Mouse (Mus musculus) heart, postnatal 4 days (tissue): Measurements from ENCODE around the gene Lrriq4. TPM values are rescaled to one million over a fixed set of nuclear protein-coding genes. Genes with fewer than 3 reads are reported as not detected.

ENCODE experiments used
- DNase-seq: peaks from one replicate; pipeline ENCODE4 v3.0.0; 2021
- total RNA-seq, 2 experiments: library from RNA; stranded (reverse); gene quantifications; 2 replicates each; pipeline ENCODE4 v1.2.3; 2021

Lrriq4 gene
- total RNA-seq = not detected

DNA sequence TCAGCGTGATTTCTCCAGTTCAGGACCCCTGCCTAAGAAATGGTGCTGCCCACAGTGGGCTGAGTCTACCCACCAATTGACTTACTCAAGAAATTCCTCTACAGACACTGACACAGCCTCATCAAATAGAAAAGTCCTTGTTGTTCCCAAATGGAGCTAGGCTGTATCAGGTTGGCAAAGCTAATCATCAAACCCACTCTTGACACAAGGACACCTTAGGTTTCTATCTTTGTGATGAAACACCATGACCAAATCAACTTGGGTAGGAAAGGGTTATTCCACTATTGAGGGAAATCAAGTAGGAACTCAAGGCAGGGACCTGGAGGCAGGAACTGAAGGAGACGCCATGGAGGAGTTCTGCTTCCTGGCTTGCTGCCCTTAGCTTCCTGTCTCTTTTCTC is at the start of gene Lrriq4:
Lrriq4 (plus strand) TSS at position 301 of the 400 bp plus-strand sequence.
- no peak for DNase-seq

DNA sequence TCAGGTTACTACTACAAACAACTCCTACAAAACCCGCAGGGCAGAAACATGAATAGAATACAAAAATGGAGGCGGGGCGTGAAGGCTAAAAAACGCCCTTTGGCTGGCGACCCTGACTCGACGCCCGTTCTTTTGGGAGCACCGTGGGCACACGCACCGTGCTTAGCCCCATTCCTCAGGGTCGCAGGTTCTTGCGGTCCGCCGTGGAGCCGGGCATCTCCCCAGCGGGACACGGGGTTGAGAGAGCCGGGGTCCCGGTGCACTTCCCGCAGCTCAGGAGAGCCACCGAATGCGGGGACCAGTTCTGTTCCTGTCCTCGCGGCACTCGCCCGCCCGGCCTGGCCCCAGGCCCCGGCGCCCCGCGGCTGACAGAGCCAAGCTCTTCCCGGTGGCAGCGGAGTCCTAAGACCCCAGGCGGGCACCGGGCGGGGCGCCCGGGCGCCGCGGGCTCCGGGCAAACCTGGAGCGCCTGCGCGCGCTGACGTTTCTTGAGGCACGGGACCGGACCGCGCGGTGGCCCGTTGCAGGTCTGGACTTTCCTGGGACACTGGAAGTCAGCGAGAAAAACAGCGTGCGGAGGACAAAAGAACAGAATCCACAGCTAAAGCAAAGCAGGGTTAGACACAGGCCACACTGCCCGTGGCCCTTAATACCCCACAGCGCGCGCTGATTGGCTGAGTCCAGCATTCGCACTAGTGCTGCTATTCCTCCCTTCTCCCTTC is 49.0 kb upstream of the Lrriq4 start:
- DNase-seq = peak; percentile 43

DNA sequence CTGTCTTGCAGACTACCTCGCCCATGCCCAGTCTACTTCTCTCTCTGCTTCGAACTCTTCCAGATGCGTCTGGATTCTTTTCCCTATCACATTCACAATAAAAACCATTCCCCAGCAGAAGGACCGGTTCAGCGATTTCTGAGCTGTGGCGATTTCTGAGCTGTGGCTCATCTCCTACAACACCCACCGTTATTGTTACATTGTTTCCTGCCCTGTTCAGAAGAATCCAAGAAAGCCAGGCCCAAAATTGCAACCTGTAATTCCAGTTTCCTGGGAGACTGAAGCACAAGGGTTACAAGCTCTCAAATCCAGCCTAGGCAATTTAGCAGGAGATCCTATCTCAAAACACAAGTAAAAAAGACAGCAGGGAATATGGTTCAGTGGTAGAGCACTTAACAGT is 47.0 kb upstream of the Lrriq4 start:
- no peak for DNase-seq

DNA sequence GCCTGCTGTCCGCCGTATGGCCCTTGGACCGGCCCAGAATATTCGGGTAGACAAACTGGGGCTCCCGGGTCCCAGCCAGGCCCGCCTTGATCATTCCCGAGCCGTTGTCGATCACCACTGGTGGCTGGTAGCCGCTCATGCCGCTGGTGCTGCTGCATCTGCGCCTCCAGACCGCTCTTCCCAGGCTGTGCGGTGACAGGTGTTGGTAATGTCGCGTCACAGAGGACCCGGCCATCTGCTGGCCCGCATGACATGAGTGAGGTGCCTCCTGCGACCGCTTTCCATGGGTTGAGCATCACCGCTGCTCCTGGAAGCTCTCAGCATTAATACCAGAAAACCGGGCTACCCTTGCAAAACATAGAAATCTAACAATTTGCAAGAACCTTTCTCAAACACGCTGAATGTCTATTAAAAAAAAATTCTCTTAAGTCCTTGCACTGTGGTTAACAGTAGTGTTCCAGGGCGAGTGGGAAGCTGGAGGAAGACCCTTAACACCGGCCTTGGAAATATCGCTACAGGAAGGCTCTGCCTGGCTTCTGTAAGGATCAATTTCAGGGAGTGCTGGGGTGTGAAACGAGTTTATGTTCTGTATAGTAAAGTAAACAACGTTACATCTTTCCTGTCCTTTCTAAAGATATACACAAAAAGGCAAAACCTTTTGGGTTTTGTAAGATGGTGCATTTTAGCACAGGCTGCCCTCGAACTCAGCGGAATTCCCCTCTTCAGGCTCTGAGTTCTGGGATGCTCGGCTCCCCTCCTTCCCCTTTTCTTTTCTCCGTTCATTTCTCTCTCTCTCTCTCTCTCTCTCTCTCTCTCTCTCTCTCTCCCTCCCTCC is 44.4 kb upstream of the Lrriq4 start, which contains the start of gene Actrt3:
Actrt3 (minus strand) TSS at position 229 of the 835 bp plus-strand sequence.
- peak; percentile 31 for DNase-seq

DNA sequence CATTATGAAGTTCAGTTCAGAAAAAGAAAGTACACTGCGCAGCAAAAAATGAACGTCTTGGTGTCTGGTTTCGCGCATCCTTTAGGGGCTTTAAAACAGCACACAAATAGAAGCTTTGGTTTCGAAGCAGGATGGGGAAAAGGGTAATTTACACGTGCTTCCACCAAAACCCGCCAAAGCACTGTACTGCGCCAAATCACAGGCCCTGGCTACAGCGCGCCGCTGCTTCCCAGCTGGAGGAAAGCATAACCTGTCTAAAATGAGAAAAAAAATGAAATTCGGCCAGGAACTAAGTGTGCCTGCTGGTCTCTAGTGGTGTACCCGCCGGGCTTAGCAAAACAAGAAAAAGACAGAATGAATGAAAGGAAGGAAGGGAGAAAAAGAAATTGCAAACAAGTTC is 43.6 kb upstream of the Lrriq4 start:
- DNase-seq = peak; percentile 25

DNA sequence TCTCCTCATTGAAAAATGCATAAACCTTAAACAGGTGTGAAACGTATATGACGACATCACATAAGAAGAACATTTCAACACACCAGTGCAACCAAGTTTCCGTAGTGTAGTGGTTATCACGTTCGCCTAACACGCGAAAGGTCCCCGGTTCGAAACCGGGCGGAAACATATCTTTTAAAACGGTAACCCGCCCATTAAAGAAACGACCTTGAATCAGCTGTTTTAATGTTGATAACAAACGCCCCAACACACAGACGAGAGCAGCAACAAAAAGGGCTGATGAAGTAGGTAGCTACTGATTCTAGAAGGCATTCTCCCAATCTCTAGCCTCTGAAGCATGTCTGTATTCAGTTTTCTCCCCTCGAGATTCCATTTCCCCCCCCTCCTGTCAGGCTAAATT is 43.1 kb upstream of the Lrriq4 start:
- DNase-seq = peak; percentile 87

DNA sequence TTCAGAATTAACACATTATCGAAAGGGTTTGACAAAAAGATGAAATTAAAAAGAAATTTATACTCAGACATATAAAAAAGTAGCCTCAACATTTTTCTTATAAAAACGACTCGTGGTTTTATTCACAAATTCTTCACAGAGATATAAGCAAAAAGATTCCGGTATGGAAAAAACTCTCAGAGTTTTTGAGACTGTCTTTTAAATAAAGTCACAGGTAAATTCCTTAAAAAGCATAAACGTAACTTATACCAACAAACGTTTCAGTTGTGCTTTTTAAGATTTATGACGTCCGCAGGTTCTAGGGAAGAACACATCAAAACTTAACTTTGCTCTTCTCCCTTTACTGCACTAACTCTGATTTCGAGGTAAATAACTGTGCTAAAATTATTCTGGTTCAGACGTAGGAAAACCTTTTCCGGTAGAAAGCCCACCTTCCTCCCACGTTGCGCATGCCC is 42.7 kb upstream of the Lrriq4 start:
- DNase-seq = no peak

DNA sequence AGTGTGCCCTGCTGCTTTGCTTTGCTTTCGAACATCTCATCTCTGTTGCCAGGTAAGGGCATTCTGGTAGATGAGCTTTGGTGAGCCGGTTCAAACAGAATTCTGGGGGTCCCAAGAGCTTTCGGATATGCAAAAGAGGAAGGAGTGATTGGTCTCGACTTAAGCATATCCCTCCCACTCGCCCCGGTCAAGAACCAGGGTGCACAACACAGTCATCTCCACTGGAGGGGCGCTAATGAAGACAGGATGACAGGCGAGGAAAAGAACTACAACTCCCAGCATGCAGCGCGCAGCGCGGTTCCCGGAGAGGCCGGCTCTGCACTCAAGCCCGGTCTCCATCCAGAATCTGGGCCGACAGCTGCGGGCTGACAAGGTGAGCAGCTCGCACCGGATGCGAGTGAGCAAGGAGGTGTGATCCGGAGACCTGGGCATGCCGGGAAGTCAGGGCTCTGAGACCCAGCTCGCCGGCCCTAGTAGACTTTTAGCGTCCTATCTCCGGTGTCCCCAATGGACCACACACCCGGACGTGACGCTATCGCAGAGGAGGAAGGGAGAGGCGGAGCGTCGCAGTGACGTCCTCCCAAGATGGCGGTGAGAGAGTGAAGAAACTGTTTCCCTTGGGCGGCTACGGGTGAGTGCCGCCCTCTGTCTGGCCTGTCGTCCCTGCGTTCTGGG is 42.1 kb upstream of the Lrriq4 start, which contains the start of gene Mynn:
Mynn (plus strand) TSS at position 1 of the 675 bp plus-strand sequence.
- DNase-seq = peak; percentile 96

DNA sequence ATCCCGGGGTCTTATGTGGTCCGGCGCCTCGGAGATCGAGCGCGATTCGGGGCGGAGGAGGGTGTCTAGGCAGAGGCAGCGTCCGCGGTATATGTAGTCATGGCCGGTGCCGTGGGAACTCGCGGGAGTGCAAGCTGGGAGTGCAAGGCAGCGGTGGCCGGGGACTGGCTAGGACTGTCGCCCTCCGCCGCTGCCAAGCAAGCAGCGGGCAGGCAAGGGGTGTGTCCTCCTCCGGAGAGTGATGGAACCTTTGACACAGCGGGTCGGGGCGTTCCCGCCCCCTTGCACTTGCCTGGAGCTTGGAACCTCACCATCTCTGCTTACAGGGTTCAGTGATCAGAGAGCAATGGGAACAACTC is 41.6 kb upstream of the Lrriq4 start:
- peak; percentile 71 for DNase-seq

DNA sequence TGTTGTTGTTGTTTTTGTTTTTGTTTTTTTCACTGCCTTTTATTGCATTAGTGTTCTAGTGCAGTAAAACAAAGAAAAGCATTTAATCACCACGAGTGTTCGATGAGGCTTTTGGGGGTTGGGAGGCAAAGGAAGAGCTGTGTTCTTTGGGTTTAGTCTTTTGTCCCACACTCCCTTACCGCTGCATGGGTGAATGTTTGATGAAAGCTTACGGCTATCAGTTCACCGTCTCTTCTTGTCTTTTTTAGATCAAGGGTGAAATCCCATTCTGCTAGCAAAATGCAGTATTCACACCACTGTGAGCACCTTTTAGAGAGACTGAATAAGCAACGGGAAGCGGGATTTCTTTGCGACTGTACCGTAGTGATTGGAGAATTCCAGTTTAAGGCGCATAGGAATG is 41.1 kb upstream of the Lrriq4 start:
- no peak for DNase-seq

DNA sequence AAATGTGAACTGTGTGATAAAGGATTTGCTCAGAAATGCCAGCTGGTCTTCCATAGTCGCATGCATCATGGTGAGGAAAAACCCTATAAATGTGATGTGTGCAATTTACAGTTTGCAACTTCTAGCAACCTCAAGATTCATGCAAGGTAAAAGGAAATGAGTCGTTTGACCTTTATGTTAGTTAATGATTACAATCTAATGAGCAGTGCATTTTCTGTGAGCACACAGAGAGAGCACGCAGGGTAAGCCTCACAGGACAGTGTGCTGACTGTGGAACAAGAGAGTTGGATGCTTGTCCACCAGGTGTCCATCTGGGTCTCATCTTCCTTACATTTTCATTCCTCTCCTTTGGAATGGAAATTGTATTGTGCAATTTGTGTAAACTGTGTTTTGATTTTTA is 35.3 kb upstream of the Lrriq4 start:
- no peak for DNase-seq

DNA sequence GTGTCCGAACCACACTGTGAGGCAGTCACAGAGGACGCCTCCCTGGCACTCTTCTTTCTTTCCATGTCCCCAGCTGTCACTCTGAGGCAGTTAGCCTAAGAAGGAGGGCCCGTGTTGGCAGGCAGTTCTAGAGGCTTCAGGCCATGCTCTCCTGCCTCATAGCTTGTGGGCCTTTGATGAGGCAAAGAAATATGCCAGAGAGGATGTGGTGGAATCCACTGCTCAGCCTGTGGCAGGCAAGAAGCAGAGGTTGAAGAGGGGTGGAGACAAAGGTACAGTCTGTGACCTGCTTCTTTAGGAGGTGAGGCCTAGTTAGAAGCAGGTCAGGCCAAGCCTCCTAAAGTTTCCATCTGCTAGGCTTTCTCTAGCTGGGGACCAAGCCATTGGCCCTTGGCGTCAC is 33.4 kb upstream of the Lrriq4 start:
- DNase-seq = no peak

DNA sequence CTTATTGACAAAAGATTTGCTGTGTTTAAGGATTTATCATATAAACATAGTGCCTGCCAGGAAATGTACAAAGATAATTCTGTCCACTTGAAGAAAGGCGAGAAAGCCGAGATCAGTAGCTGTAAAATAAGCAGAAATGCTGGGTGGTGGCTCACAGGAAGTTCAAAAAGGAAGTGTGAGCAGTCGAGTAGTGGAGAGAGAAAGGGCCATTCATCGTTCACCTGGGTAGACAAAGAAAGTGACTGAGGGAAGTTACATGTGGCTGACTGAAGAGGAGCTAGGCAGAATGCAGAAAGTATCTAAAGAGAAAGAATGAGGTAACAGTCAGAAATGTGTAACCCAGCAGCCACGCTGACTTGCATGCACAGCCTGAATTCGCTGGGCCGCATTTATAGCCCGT is 24.2 kb upstream of the Lrriq4 start:
- DNase-seq = no peak

DNA sequence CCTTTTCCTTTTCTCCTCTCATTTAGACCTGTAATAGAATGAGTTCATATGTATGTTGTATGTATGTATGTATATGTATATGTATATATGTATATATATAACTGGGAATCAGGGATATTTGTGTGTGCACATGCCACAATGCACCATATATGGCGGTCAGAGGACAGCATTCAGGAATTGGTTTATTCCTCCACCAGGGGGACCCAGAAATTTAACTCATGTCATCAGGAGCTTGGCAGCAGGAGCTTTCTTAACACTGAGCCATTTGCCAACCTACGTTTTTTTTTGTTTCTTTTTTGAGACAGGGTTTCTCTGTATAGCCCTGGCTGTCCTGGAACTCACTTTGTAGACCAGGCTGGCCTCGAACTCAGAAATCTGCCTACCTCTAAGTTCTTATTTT is 10.6 kb upstream of the Lrriq4 start:
- DNase-seq = no peak

DNA sequence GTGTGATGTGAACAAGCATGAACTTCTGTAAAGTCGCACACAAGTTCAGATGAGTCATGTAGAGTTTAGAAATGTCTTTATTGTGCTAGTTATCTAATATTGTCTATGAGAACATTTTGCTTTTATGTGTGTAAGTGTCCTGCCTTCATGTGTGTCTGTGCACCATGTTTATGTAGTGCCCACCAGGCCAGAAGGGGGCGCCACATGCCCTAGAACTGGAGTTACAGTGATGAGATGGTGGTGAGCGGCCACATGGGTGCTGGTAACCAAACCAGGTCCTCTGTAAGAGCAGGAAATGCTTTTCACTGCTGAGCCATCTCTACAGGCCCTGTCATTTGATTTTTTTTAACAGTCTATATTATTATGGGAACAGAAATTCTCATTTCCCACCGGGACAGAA is 8.7 kb upstream of the Lrriq4 start:
- DNase-seq = no peak

DNA sequence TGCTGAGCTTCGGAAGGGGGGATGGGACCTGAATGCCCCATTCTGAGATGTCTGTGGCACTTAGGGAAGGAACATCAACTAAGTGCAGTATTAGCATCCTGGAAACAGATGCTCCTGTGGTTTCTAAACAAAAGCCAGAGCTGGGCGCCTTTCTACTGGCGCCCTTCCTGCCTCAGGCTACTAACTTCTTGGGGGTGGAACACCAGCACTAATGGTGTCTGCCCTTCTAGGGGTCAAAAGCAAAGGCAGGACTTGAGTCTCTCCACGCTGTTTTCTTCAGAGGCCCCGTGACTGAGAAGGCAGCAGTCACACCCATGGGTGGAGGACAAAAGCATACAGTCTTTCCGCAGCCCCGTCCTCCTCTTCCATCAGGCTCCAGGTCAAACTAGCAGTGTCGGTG is 2.5 kb downstream of the Lrriq4 start:
- DNase-seq = no peak

DNA sequence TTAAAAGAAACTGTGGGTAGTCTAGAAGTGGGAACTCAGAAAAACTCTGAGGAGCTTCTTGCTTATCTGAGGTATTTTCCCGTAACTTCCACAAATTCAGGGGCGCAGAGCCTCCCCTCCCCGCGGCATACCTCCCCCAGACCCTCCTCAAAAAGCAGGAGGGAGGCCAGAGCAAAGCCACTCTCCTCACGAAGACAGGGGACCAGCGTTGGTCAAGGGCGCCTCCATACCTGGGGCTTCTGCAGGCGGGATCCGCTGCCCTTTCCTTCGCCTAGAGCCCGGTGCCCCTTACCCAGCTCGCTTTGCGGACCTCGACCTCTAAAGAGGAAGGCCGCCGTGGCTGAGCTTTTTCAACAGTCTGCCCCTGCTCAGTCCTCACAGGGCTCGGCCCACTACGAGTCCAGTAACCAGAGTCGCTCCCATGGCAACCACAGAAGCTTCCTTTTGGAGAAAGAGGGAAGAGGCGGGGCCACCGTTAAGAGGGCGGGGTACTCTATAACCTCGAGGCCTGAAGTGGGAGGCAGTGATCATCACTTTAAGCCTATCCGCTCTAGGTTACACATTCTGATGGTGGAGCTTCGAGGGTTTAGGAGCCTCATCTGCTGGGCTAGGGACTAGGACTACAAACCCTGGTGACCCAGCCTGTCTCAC is 3.3 kb downstream of the Lrriq4 start, which contains the start of gene Lrrc34:
Lrrc34 (minus strand) TSS at position 430 of the 651 bp plus-strand sequence.
- peak; percentile 58 for DNase-seq

DNA sequence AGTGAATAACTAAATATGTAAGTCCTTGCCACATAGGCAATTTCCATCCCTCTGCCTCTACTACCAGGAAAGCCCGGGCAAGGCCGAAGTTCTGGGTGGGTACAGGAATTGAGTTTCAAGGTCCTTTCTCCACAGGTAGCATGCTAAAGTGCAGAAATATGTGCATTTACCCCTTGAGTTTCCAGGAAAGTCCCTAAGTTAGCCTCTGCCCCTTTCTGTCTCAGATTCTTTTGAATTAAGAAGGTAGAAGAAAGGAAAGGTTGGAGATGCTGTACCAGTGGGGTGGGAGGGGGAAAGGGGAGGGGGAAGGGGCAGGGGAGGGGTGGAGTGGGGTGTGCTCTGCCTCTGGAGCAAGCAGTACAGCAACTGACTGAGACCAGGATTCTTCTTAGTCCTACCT is 4.2 kb downstream of the Lrriq4 start:
- DNase-seq = no peak

DNA sequence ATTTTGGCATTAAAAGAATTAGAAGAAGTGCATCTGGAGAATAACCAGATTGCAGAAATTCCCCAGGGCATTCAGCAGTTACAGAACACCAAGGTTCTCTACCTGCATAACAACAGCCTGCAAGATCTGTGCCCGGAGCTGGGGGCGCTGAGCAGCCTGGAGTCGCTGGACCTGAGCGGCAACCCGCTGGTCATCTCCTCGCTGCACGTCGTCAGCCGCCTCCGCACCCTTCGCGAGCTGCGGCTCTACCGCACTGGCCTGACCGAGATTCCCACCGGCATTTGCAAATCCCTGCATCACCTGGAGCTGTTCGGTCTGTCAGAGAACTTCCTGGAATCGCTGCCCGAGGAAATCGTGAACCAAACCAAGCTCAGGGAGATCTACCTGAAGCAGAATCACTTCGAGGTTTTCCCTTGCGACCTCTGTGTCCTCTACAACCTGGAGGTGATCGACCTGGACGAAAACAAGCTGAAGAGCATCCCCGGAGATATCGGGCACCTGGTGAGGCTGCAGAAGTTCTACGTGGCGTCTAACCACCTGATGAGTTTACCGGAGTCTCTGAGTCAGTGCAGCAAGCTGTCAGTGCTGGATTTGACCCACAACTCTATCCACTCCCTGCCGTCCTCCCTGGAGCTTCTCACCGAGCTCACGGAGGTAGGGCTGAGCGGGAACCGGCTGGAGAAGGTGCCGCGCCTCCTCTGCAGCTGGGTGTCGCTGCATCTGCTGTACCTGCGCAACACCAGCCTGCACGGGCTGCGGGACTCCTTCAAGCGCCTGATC is 5.9 kb downstream of the Lrriq4 start:
- peak; percentile 11 for DNase-seq

DNA sequence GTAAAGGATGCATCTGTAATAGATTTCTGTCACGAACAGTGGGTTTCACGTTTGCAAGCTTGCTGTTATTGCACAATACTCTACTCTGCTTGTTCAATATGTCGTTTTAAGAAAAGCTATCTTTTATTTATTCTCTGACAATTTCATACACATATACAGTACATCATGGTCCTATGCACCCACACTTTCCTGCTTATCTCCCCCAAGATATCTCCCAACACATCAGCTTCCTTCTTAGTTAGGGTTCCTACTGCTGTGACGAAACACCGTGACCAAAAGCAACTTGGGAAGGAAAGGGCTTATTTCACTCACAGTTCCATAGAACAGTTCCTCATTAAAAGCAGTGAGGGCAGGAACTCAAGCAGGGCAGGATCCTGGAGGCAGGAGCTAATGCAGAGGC is 11.6 kb downstream of the Lrriq4 start:
- DNase-seq = no peak

DNA sequence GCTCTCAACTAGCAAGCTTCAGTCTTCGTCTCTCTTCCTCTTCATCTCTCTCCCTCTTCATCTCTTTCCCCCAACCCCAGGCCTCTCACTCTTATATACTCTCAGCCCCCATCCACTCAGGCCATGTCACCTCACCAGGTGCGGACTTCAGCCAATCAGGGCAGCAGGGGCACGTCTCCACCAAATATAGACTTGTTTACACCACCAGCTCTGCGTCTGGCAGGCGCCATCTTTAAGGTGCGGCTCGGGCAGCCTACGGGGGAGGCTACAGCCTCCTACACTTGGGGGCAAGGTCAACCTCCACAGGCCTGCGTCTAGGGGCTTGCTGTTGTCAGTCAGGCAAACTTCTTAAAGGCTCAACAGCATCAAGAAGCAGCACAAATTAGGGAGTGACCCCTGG is 14.2 kb downstream of the Lrriq4 start:
- DNase-seq = no peak

DNA sequence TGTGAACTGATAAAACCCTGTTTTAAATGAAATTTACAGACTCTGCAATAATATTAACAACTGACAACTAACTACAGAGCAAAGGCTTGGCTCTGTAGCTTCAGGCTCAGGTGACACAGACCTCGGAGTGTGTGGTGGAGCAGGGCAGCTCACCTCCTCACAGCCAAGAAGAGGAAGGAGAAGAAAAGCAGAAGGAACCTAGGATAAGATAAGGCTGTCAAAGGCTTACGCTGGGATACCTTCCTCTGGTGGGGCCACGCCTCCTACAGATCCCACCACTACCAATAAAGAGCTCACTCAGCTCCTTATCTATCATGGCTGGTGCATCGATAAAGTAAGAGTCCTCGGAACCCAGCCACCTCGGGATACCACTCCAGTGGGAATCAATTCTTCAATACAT is 38.9 kb downstream of the Lrriq4 start:
- no peak for DNase-seq
